Mouse (Mus musculus) activated CD4-positive, CD25-positive, alpha-beta regulatory T cell, adult 9 weeks (primary cell): ENCODE results near the gene Rnase10. TPM values are rescaled to one million over a fixed set of nuclear protein-coding genes. Genes with fewer than 3 reads are reported as not detected.

ENCODE experiments used
- polyA plus RNA-seq: library from polyadenylated mRNA; unstranded; fragments of 100-300 nt; shearing (Covaris generic); gene quantifications from one replicate; pipeline ENCODE4 v1.2.1, GENCODE M21; 2017

Gene Rnase10
- polyA plus RNA-seq: not detected

GRCm38 (mm10) chr14:51007152-51007801 lies at the start of gene Rnase10:
Gene Rnase10 (plus strand): TSS chr14:51007751.

GRCm38 (mm10) chr14:51041769-51042168 lies 34.2 kb downstream of the Rnase10 start, which contains the start of gene Rnase9:
Gene Rnase9 (minus strand): TSS chr14:51041869.

GRCm38 (mm10) chr14:51050063-51050462 lies 42.5 kb downstream of the Rnase10 start, which contains the start of gene Rnase11:
Gene Rnase11 (minus strand): TSS chr14:51050163.

GRCm38 (mm10) chr14:51057401-51057831 lies 49.9 kb downstream of the Rnase10 start, which contains the start of gene Rnase12:
Gene Rnase12 (minus strand): TSS chr14:51057661.

Other genes starting within 250 kb of the Rnase10 start
- 113 TPM for gene Ttc5, start 222.2 kb upstream of the Rnase10 start, polyA plus RNA-seq
- not detected for gene Ccnb1ip1, start 200.0 kb upstream of the Rnase10 start, polyA plus RNA-seq
- gene Parp2, start 199.9 kb upstream of the Rnase10 start, polyA plus RNA-seq: 83.4 TPM
- 27.8 TPM for gene Tep1, start 137.2 kb upstream of the Rnase10 start, polyA plus RNA-seq
- gene Klhl33, start 110.2 kb upstream of the Rnase10 start, polyA plus RNA-seq: 0.05 TPM
- 94.6 TPM for gene Osgep, start 82.9 kb upstream of the Rnase10 start, polyA plus RNA-seq
- gene Apex1, start 82.8 kb upstream of the Rnase10 start, polyA plus RNA-seq: 66.3 TPM
- gene Pip4p1, start 76.9 kb upstream of the Rnase10 start, polyA plus RNA-seq: 8.1 TPM
- 80.7 TPM for gene Pnp, start 76.7 kb upstream of the Rnase10 start, polyA plus RNA-seq
- not detected for gene Gm49342, start 63.2 kb upstream of the Rnase10 start, polyA plus RNA-seq
- gene Pnp2, start 51.8 kb upstream of the Rnase10 start, polyA plus RNA-seq: 0.83 TPM
- not detected for gene Rnase9, start 34.1 kb downstream of the Rnase10 start, polyA plus RNA-seq
- not detected for gene Rnase11, start 42.4 kb downstream of the Rnase10 start, polyA plus RNA-seq
- gene Rnase12, start 49.9 kb downstream of the Rnase10 start, polyA plus RNA-seq: not detected
- gene Olfr750, start 66.7 kb downstream of the Rnase10 start, polyA plus RNA-seq: not detected
- gene Rnase4, start 83.3 kb downstream of the Rnase10 start, polyA plus RNA-seq: 22.8 TPM
- gene Ang, start 83.4 kb downstream of the Rnase10 start, polyA plus RNA-seq: 4.4 TPM
- not detected for gene Eddm3b, start 106.7 kb downstream of the Rnase10 start, polyA plus RNA-seq
- 1.2 TPM for gene Rnase6, start 116.2 kb downstream of the Rnase10 start, polyA plus RNA-seq
- not detected for gene Rnase1, start 139.0 kb downstream of the Rnase10 start, polyA plus RNA-seq
- gene Rnase2b, start 154.5 kb downstream of the Rnase10 start, polyA plus RNA-seq: not detected
- not detected for gene Ang2, start 191.4 kb downstream of the Rnase10 start, polyA plus RNA-seq
- not detected for gene Ear14, start 195.6 kb downstream of the Rnase10 start, polyA plus RNA-seq
- not detected for gene Rnase2a, start 248.4 kb downstream of the Rnase10 start, polyA plus RNA-seq